In genomic region chr1:178640719-178641455, GRCm38 (mm10) we compare ENCODE assay signal across 8 mouse cellular contexts.
DNase-seq lines count a peak whose midpoint lies in the region; ATAC-seq lines count a peak whose summit lies in the region.

No protein-coding gene starts in this region.

- ATAC-seq in heart, embryonic 16.5 days (replicated peaks; ENCODE audit: extremely low read depth, insufficient read depth, low FRiP score), result no peak
- no peak for ATAC-seq in forebrain, embryonic 14.5 days
- ATAC-seq in monocyte, adult 5-6 weeks (replicated peaks; ENCODE audit: insufficient number of reproducible peaks, low FRiP score, low TSS enrichment, poor library complexity, severe bottlenecking), result no peak

- H3K4me2 ChIP-seq in heart, embryonic 16.5 days (ENCODE audit: low read depth, low read length), result no peak overlapping the region
- no peak overlapping the region for H3K4me2 ChIP-seq in forebrain, embryonic 14.5 days (ENCODE audit: low read length)

- no peak overlapping the region for H3K4me3 ChIP-seq in heart, embryonic 16.5 days (ENCODE audit: low read length)
- H3K4me3 ChIP-seq in forebrain, embryonic 14.5 days (ENCODE audit: low read depth, low read length), result no peak overlapping the region

- no peaks in the 10 kb centered on the region for H3K9me3 ChIP-seq in heart, embryonic 16.5 days (replicated peaks; ENCODE audit: control insufficient read depth, low read length)
- no peaks in the 10 kb centered on the region for H3K9me3 ChIP-seq in forebrain, embryonic 14.5 days (replicated peaks; ENCODE audit: control insufficient read depth, low read length)

- H3K36me3 ChIP-seq in heart, embryonic 16.5 days (ENCODE audit: control insufficient read depth, insufficient read depth), result no peaks in the 10 kb centered on the region
- no peaks in the 10 kb centered on the region for H3K36me3 ChIP-seq in forebrain, embryonic 14.5 days (ENCODE audit: control insufficient read depth, insufficient read depth, low read length)

- peaks cover 41% of the 10 kb centered on the region for H3K4me1 ChIP-seq in heart, embryonic 16.5 days (ENCODE audit: control insufficient read depth, insufficient read depth, low read length)
- H3K4me1 ChIP-seq in forebrain, embryonic 14.5 days (ENCODE audit: control insufficient read depth, insufficient read depth, low read length), result no peaks in the 10 kb centered on the region

- DNase-seq in embryo, embryonic 10 days (ENCODE audit: low spot score), result peak; percentile 39
- DNase-seq in embryo, embryonic 9.5 days (ENCODE audit: extremely low spot score), result no peak
- DNase-seq in adrenal gland, postnatal 4 days (ENCODE audit: low spot score in 2 of 2), result peak; percentile 16 to 20
- peak; percentile 21 to 38 for DNase-seq in layer of hippocampus, postnatal 25 days (ENCODE audit: extremely low spot score in 1 of 2, low spot score in 1 of 2)
- peak; percentile 50 for DNase-seq in right cerebral cortex, postnatal 14 days
- DNase-seq in forebrain, embryonic 14.5 days (ENCODE audit: low spot score), result no peak

- WGBS in heart, embryonic 16.5 days, result 36% methylated on average over 11 of the region's 11 CpGs
- WGBS in forebrain, embryonic 14.5 days, result 84% methylated on average over 11 of the region's 11 CpGs

- peak overlapping the region; percentile 27; the same call in 1 of the 2 replicates for H3K27ac ChIP-seq in heart, embryonic 16.5 days (ENCODE audit: low read length)
- no peak overlapping the region for H3K27ac ChIP-seq in forebrain, embryonic 14.5 days (ENCODE audit: low read depth, low read length)

- no peaks in the 10 kb centered on the region for H3K27me3 ChIP-seq in heart, embryonic 16.5 days (ENCODE audit: control insufficient read depth, insufficient read depth, low read length)
- no peaks in the 10 kb centered on the region for H3K27me3 ChIP-seq in forebrain, embryonic 14.5 days (replicated peaks; ENCODE audit: control insufficient read depth, insufficient read depth, low read length)

- H3K9ac ChIP-seq in heart, embryonic 16.5 days (ENCODE audit: low read length), result no peak overlapping the region
- H3K9ac ChIP-seq in forebrain, embryonic 14.5 days (ENCODE audit: low read length), result no peak overlapping the region

Comparison
In these comparisons a context has a peak if more than half of its experiments do, and no peak if none do; other contexts are left out.
1. DNase-seq: peak in embryo, embryonic 10 days (single experiment), adrenal gland, postnatal 4 days (2 of 2), layer of hippocampus, postnatal 25 days (2 of 2) and right cerebral cortex, postnatal 14 days (single experiment); none in embryo, embryonic 9.5 days (single experiment) and forebrain, embryonic 14.5 days (single experiment).